Mouse (Mus musculus): ENCODE results near the gene Cped1. TPM values are rescaled to one million over a fixed set of nuclear protein-coding genes. Genes with fewer than 3 reads are reported as not detected.
A peak's percentile ranks its signal among the peaks of the same experiment; 100 is the strongest.

Gene Cped1
- total RNA-seq (2021): 10 to 100 TPM; 19.0 to 22.7 TPM
- long read RNA-seq, experiment 1, partial matches to known transcripts: 2 of 18 reads
- long read RNA-seq, experiment 1, other reads (novel, unspliced or antisense): 15 of 18 reads
- long read RNA-seq, experiment 2, full-length matches to known transcripts: 5 of 17 reads
- long read RNA-seq, experiment 2, partial matches to known transcripts: 4 of 17 reads
- long read RNA-seq, experiment 2, other reads (novel, unspliced or antisense): 8 of 17 reads

GRCm38 (mm10) chr6:21985732-21986540 lies at the start of gene Cped1:
Gene Cped1, plus strand, starts transcription at chr6:21985916.
- intact Hi-C loops (cut with DNase I): loop anchor here (1.0 kb wide), 1 partner anchor 84 kb away; no protein-coding TSS in a partner anchor
- DNase-seq: peak; percentile 71 to 73

DNA sequence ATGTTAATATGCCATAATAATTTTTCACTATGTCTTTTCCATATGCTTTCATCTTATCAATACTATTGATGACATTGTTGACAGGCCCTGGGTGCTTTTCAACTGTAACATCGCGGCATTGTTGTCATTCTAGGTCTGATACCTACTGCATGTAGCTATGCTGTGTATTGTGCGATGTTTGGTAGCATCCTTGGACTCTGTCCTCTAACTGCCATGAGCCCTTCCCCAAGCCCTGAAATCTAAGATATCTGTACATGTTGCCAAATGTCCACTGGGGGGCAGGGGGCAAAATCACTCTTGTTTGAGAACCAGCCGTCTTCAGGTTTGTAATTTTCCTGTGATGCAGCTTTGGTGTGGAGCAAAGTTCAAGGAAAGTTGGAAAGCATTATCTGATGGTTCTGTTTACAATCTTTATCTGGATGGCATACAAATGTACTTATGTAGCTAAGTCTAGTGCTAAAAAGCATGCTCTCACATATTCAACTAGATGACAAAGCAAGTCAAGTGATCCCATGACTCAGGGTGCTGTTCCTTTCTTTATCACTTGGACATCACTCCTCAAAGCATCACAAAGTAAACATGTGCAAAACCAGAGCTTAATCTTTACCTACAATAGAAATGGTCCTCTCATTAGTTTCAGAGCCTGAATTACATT lies 47.6 kb upstream of the Cped1 start:
- intact Hi-C loops (cut with DNase I): no loop called here
- DNase-seq: no peak

GRCm38 (mm10) chr6:21949226-21949731 lies 36.4 kb upstream of the Cped1 start, which contains the start of gene Ing3:
Gene Ing3, plus strand, starts transcription at chr6:21949571.
- intact Hi-C loops (cut with DNase I): loop anchor here (10.0 kb wide), 1 partner anchor 154 kb away; no protein-coding TSS in a partner anchor
- peak; percentile 91 to 97 for DNase-seq

- DNase-seq: peak; percentile 95 to 97
- intact Hi-C loops (cut with DNase I): loop anchor here (10.0 kb wide), 1 partner anchor 155 kb away; no protein-coding TSS in a partner anchor
These were observed 35.8 kb upstream of the Cped1 start for GRCm38 (mm10) chr6:21949771-21950448.

- intact Hi-C loops (cut with DNase I): no loop called here
- no peak for DNase-seq
These were observed 35.0 kb upstream of the Cped1 start for GRCm38 (mm10) chr6:21950676-21951075.

DNA sequence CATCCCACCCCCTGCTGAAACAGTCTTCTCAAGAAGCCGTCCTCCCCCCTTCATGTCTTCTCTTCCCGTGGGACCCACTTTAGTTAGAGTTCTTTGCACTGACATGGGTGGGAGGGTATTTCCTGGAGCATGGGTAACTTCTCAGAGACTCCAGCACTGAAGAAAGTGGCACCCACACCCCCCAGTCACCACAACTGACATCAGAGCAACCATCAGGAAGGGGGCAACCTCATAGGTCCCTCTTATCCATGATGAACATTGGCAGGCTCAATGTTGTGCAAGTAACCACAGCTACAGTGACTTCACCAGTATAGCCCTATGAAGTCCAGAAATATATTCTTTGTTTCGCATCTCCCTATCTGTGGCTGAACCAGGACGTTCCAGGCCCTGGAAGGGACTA lies 30.2 kb upstream of the Cped1 start:
- DNase-seq: no peak

DNA sequence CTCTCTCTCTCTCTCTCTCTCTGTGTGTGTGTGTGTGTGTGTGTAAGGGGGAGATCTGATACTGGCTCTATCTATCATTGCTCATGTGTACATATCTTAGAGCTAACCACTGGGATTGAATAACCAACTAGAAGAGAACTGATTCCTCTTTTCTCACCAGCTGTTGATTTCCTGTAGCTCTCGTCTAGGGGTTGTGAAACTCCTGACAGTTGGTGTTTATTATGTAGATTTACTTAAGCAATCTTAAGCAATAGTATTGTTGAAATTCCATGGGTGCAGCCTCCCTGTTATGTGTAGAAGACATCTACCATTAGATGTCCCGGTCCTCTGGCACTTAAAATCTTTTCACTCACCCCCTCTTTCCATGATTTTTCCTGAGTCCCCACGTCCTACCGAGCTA lies 26.8 kb upstream of the Cped1 start:
- DNase-seq: no peak
- intact Hi-C loops (cut with DNase I): no loop called here

More for the DNA sequence above, 30.2 kb upstream of the Cped1 start:
- intact Hi-C loops (cut with DNase I): no loop called here

- DNase-seq: no peak
- intact Hi-C loops (cut with DNase I): no loop called here
These were observed 25.8 kb upstream of the Cped1 start for GRCm38 (mm10) chr6:21959909-21960308.

DNA sequence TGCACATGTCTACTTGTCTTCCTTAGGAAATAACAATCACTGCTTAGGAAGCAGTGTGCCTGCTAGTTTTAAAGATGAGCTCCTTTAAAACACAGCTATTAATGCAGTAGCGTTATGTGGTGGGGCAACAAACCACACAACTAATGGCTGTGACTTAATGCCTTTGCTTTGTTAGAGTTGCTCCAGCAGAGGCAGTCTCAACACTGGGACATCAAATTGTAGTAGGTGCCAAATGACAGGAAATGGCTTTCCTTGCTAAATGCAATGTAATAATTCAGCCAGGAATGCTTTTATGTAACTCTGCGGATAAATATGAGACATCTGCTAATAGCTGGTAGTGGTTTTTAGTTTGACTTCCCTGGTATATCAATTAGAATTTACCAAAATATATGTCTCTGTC lies 8.2 kb upstream of the Cped1 start:
- no peak for DNase-seq
- intact Hi-C loops (cut with DNase I): no loop called here

DNA sequence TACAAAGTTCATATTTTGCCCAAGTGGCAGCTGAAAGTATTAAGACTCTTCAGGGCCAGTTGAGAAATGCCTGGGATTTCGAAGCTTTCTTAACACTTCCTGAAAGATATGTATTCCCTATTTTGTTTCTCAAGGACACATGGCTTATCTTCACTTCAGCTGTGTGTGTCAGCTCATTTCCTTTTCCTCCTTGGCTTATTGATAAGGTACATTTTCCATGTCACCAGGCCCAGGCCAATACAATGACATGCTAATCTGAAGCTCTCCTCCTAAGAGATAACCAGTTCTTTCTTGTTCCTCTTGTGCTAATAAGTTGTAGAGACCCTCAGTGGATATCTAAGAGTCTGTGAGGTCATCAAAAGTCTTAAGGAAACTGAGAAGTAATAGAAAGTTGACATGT lies 4.6 kb upstream of the Cped1 start:
- DNase-seq: no peak
- intact Hi-C loops (cut with DNase I): loop anchor here (5.0 kb wide), 1 partner anchor 106 kb away; no protein-coding TSS in a partner anchor

- DNase-seq: peak in 1 of 2 experiments; percentile 70
- intact Hi-C loops (cut with DNase I): loop anchor here (1.0 to 5.0 kb wide), 2 partner anchors 85 to 102 kb away; no protein-coding TSS in a partner anchor
These were observed 555 bp upstream of the Cped1 start for GRCm38 (mm10) chr6:21984990-21985731.

- DNase-seq: peak; percentile 25 to 68
- intact Hi-C loops (cut with DNase I): no loop called here
These were observed 1.1 kb downstream of the Cped1 start for GRCm38 (mm10) chr6:21986660-21987331.

- DNase-seq: no peak
- intact Hi-C loops (cut with DNase I): no loop called here
These were observed 1.8 kb downstream of the Cped1 start for GRCm38 (mm10) chr6:21987554-21987953.

GRCm38 (mm10) chr6:21988296-21988695 lies 2.6 kb downstream of the Cped1 start:
- intact Hi-C loops (cut with DNase I): no loop called here

GRCm38 (mm10) chr6:21989081-21989480 lies 3.4 kb downstream of the Cped1 start:
- no peak for DNase-seq
- intact Hi-C loops (cut with DNase I): no loop called here

More at GRCm38 (mm10) chr6:21988296-21988695, 2.6 kb downstream of the Cped1 start:
- DNase-seq: no peak

GRCm38 (mm10) chr6:21990181-21991135 lies 4.7 kb downstream of the Cped1 start:
- intact Hi-C loops (cut with DNase I): no loop called here
- peak in 1 of 2 experiments; percentile 41 for DNase-seq

DNA sequence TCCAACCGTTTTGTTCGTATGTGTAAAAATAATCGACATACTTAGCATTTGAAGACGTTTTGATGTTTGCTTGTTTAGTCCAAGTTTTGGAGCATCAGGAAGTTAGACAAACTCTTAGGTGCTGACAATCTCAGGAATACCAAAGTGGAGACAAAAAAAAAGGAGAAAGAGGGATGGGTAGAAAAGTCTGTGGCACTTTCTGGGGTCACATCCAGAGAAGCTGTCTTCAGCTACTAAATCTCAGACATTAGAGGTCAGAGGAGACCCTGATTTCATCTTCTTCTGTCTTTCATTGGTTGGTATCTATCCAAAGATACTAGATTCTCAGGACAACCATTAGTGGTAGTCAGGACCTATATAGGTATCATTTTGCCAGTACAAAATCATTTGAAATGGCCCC lies 5.4 kb downstream of the Cped1 start:
- intact Hi-C loops (cut with DNase I): no loop called here
- DNase-seq: no peak

DNA sequence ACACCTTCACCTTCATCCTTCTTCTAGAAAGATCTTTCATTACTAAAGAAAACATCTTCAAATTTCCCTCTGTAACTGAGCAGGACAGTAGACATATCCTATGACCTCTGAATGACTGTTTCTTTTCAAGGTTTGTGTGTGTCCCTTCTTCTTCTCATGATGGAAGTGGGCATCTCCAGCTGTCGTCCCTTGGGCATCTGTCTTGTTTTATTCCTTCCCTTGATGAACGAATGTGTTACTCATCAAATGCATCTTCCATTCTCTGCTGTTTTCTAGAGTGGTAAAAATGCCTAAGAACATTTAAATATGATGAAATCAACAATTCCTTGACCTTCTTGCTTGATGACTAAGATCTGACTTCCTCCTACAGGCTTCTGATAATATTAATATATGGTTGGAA lies 7.4 kb downstream of the Cped1 start:
- DNase-seq: no peak
- intact Hi-C loops (cut with DNase I): no loop called here
